Mouse (Mus musculus): ENCODE measurements at regions not wholly inside any gene's neighbourhood (a gene's known extent, or its start where the extent isn't known, plus 50 kb on each side); places are given as distances from the start of the nearest gene placed in this dataset.

DNA sequence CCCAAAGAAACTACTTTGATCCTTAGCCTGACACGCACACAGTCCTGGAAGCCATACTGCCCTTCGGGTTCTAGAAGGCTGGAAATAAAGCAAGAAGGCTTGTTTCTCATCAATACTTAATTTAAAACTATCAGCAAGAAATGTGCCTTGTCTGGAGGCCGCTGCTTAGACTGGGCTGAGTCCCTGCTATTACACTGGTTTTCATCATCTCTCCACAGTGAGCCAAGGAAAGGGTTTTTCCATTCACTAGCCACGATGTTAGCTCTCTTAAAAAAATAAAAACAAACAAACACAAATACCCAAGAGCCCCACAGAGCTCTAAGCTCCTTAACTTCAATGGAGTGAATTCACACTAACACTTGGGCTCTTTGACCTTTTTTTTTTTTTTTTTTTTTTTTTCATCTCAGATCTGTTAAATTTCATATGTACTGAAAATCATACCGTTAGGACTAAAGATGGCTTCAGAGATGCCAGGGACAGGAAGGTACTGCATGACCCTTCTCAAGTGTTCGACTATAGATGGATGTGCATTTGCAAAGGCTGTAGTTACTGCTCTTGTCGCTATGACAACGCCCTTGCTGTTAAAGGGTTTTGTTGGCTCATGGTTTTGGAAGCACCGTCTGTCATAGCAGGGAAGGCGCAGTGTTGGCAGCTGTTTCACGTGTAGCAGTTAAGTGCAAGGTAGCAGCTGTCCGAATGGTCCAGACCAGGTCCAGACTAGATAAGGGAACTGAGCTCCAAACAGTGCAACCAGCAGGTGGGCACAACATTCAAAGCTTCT lies 98.1 kb upstream of the Klf14 start:
- TF ChIP-seq POLR2A (IDR thresholded peaks at IDR 0.05; ENCODE audit: borderline replicate concordance, extremely low read depth, low read depth, low read length) (no peak), CTCF (IDR thresholded peaks at IDR 0.05; ENCODE audit: insufficient read depth, low read length) (no peak)

All from lung, adult 2 months (tissue).